Mouse (Mus musculus) layer of hippocampus, adult 11-12 months (tissue): Measurements from ENCODE around the gene Ddx23.
A peak's percentile ranks its signal among the peaks of the same experiment; 100 is the strongest.

Source experiments
- DNase-seq: peaks from one replicate; pipeline ENCODE4 v3.0.0; 2022; ENCODE audit warnings: low spot score

Ddx23 gene

GRCm38 (mm10) chr15:98674994-98675545 lies 12.4 kb upstream of the Ddx23 start:
- DNase-seq: no peak

DNA sequence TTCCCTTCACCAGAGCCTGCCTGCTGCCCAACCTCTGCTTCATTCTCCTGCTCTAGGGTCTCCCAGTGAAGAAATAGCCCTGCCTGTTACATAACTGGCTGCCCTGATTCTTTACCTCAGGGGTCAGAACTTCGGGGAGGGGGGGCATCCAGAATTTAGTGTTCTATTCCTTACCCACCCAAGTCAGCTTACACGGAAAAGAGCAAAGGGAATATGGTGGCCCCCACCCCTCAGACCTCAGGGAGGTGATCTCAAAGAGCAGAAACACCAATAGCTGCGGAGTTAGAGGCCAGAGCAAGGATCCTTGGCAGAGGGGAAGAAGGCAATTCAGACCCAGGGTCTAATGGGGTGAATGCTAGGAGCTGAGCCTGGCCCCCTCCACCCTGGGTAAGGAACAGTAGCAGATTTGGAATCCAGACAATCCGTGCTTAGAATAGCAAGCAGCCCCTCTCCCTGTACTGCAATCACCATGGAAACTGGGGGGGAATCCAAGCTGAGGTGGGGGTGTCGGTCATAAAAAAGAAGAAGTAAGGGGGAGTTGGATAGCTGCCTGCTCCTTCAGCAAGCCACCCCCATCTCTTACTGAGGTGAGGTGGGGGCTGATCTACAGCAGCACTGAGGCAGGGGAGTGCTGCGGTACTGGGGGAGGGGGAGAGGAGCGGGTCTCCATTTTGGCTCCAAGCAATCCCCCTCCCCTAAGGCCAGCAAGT lies 11.7 kb upstream of the Ddx23 start:
- no peak for DNase-seq

GRCm38 (mm10) chr15:98673732-98674131 lies 11.0 kb upstream of the Ddx23 start:
- no peak for DNase-seq

GRCm38 (mm10) chr15:98672592-98672991 lies 9.9 kb upstream of the Ddx23 start:
- DNase-seq: no peak

- DNase-seq: no peak
Measured at GRCm38 (mm10) chr15:98664042-98664907, 1.6 kb upstream of the Ddx23 start.

DNA sequence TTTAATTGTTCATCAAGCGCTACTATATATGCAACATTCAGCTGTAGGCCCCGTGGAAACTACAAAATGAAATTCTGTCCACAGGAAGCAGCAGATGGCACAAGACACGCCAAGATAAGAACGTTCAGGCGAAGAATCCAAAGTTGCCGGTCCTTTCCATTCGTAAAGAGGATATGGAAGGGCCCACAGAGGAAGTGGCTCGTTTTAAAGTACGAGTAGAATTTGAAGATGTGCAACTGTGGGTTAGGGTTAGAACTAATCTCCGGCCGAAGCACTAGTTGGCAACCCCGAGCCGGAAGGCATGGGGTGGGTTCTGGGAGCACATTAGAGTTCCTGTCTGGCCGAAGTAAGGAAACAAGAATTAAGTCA lies 512 bp downstream of the Ddx23 start:
- no peak for DNase-seq

- DNase-seq: no peak
Measured at GRCm38 (mm10) chr15:98656982-98657751, 5.5 kb downstream of the Ddx23 start.

DNA sequence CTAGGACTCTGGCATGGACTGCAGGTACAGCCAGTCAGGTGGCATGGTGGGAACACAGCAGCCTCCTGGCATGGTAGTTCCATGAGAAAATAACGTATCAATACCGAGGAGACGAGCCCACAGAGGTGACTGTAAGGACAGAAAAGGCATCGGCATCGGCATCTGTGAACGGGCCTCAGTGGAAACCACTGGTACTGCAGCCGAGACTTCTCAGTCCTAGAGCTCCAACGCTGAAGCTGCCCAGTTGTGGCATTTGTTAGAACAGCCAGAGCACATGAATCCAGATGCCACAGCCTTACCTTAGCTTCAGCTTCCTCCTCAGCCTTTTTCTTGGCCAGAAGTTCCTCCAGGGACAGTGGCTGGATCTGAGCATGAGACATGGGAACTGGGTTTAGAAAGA lies 10.5 kb downstream of the Ddx23 start:
- DNase-seq: no peak

DNA sequence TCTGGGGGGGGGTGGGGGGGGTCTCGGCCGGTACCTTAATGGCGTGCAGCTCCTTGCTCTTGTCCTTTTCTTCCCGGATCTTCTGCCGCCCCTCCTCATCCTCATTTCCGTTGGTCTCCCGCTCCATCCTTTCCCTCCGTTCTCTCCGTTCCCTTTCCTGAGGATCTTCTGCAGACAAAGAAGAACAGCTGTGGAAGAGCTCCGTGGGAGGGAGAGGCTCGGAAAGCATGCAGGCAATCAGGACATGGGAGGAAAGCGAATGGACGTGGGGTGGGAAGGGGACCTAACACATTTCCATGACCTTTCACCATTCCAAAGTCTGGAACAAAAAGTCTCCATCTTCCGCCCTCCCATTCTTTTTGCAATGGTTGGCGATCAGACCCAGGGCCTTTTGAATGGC lies 11.3 kb downstream of the Ddx23 start:
- no peak for DNase-seq

DNA sequence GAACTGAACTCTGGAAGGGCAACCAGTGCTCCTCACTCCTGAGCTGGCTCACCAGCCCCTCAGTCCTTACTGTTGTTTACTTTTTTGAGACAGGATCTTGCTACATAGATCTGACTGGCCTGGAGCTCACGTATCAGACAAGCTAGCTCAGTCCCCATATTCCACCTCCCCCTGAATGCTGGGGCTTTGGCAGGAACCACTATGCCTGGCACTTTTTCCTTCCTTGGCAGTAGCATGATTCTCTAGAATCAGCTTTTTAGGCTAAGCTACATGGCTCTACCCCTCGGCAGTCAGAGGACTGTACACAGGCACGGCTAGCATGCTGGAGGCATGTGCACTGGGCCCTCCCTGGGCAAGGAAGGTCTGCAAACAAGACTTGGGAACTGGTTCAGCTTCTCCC lies 14.6 kb downstream of the Ddx23 start:
- no peak for DNase-seq

GRCm38 (mm10) chr15:98647308-98647707 lies 15.4 kb downstream of the Ddx23 start:
- DNase-seq: no peak

- no peak for DNase-seq
Measured at GRCm38 (mm10) chr15:98646737-98647136, 16.0 kb downstream of the Ddx23 start.

DNA sequence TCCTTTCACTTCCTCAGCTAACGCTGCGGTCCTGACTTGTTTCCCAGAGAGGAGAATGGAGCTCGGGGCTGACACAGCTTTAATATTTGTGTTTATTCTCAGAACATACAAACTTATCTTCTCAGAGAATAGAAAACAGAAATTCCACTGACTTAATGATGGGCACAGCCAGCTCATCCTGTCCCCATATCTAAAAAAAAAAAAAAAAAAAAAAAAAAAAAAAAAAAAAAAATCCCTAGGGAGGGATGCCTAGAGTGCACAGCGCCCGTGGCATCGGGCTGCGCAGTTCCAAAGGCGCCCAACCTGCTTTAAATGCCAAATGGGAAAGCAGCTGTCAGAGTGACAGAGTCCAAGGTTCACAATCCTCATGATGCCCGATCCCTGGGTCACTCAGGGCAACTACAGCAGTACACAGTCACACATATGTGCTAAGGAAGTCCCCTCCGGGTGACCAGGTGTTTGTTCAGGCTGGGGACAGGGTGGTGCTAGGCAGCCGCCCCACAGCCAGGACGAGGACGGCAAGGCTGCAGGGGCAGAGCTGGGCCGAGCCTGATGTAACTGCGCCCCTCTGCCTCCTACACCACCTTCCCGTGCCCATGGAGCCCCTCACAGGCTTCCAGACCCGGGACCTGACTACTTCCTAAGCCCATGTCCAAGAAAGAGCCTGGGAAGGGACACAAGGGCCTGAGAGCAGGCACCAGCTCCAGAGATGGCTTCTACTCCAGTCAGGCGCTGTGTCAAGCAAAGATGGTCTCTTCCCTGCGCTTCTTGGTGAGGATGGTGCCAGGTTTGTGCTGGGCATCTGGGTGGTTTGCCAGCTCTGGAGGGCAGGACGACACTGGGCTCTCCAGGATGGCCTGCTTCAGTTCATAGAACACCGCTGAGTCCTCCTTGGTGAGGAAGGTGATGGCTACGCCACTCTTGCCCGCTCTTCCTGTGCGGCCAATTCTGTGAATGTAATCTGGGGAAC lies 17.4 kb downstream of the Ddx23 start:
- DNase-seq: no peak

GRCm38 (mm10) chr15:98644406-98644805 lies 18.3 kb downstream of the Ddx23 start:
- no peak for DNase-seq

- DNase-seq: no peak
Measured at GRCm38 (mm10) chr15:98640157-98640556, 22.5 kb downstream of the Ddx23 start.

DNA sequence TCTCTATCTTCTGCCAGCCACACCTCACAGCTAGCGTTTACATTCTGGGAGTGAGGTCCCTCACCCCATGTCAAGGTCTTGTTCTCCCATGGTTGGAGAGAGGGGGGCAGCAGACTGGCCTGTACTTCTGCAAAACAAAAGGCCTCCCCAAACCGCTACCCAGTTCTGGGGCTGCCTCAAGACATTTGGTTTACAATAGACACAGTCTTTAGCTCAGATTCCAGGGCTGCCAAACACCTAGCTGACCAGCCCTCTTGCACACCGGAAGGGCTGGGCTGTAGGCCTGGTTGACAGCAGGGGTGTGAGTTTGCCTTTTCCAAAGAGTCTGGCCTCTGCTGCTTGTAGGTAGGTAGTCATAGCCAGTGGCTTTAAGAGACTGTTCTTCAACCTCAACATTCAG lies 25.5 kb downstream of the Ddx23 start:
- no peak for DNase-seq

DNA sequence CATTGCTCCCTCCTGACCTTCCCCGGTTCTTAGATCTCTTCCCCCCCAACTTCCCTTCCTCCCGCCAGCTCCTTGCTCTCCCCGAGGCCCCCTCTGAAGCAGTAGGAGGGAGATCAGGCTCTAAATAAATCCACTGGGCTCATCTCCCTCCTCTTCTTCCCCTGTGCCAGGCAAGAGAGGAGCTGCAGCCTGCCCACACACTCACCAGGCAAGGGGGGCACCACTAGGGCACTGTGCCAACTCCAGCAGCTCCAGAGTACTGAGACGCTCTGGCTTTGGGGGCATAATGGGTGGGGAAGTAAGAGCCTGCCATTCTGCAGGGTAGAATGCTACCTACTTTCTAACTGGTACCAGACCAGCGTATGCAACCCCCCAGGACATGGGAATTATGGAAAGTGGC lies 26.2 kb downstream of the Ddx23 start:
- no peak for DNase-seq

DNA sequence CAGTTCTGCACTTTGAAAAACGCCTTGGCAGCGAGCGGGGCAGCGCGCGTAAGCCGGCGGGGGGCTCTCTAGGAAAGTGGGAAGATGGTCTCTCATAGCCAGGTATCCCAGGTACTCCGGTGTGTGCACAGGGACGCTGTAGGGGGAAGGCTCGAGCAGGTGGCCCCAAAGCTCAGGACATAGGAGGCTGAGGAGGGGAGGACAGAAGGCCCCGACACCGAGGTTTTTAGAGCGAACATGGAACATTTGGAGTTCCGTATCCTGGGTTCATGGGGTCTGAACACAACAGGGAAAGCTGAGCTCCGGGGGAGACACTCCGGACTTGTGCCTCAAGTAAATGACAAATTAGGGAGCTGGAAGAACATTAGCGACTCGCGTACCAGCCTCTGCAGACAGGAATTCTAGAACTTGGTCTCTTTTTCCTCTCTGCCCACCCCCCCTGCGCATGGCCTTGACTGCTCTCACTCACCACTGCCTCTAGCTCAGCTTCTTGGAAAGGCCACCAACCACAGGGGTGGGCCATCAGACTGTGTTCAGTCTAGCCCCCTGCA lies 27.3 kb downstream of the Ddx23 start:
- DNase-seq: no peak

- DNase-seq: peak; percentile 75
Measured at GRCm38 (mm10) chr15:98634541-98635081, 28.1 kb downstream of the Ddx23 start.

- no peak for DNase-seq
Measured at GRCm38 (mm10) chr15:98633822-98634470, 28.7 kb downstream of the Ddx23 start.
